Mouse (Mus musculus) liver (tissue): Measurements from ENCODE around the gene Henmt1.

Experiments used
- DNase-seq: peaks from one replicate; pipeline ENCODE4 v3.0.0-alpha.2; 2020; ENCODE audit warnings: mixed read lengths

Henmt1 gene

DNA sequence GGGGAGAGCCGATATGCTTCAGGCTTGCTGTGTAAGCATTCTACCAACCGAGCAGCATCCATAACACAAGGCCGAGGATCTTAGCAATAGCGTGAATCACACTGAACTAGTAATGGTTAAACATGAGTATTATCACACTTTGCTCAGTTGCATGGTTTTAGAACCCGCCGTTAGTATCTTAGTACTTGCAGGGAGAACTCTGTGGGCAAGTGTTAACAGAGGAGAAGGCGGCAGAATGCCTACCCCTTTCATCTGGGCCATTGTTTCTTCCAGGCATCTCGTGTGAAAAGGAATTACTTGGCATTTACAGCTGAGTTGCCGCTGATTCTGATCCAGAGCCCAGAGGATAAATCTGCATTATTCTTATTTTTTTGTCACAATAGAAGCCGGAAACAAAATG is 1.3 kb downstream of the Henmt1 start:
- DNase-seq, result no peak

DNA sequence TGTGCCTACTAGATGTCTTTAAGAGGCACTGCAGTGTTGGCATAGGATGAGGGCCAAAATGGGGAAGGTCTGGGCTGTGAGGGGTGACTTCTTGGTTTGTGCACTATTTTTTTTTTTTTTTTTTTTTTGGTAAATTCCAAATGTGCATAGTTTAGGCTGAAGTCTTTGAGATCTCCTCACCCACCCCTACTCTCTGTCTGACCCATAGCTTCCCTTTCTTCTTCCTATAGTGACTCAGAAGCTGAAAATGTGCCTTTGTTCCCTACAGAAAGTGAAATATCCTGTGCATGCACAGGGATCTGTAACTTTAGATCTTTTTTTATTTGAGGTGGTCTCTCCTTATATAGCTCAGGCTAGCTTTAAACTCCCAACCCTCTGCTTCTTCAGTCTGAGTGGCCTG is 18.3 kb downstream of the Henmt1 start:
- DNase-seq, result no peak

DNA sequence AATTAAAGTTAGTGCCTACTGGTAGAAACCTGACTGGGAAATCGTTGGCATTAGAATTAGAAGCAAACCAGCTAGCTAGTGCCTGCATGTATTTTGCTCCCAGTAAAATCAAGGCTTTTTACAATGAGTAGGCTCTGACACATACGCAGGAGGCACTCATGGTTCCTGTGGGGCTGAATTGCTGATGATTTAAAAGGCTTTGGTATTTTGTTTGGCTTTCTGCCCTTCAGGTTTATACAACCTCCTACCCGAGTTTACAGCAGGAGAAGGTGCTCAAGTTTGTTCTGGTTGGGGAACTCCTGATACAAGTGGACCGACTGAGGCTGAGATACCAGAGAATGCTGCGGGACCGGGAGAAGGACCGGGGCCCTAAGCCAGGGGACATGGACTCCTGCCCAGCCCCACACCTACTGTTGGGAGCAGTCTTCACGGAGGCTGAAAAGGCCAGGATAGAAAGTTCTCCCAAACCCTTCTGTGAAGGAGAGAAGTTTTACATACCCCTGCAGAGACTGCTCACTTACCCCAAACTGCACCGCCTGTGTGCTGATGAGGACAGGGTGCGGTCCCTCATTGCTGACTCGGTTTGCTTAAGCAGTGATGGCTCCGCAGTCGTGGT is 20.1 kb downstream of the Henmt1 start:
- no peak for DNase-seq

GRCm38 (mm10) chr3:108961226-108961625 is 21.6 kb downstream of the Henmt1 start:
- DNase-seq, result no peak

DNA sequence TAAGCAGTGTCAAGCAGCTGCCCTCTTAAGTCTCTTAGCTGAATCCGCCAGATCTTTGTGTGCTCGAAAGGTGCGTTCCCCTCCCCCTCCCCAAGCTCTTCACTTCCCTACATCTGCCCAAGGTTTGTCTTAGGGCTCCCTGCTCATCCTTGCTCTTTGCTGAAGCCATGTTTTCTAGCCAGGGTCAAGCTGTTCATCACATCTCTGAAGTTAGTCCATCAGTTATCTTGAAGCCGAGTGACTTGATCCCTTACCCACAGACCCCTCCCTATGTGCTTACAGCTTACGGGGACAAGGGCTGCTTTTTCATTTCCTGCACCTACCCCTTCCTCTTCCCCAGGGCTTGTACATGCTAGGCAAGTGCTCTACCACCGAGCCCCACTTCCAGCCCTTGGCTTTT is 22.0 kb downstream of the Henmt1 start:
- DNase-seq, result no peak

- DNase-seq, result no peak
Observed at GRCm38 (mm10) chr3:108963278-108963677, 23.6 kb downstream of the Henmt1 start.

DNA sequence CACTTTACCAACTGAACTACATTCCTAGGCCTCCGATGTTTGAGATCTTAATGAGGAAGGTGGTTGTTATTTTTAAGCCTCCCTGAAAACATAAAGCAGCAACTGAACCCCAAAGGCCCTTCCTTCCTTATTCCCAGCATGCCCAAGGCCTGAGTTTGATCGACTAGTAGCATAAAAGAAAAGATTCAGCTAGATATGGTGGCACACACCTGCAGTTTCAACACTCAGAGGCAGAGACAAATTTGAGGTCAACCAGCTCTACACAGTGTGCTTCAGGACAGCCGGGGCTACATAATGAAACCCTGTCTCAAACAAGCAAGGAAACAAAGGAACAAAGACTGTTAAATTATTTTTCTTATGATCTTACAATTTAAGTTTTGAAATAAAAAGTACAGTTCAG is 24.1 kb downstream of the Henmt1 start:
- DNase-seq, result no peak

DNA sequence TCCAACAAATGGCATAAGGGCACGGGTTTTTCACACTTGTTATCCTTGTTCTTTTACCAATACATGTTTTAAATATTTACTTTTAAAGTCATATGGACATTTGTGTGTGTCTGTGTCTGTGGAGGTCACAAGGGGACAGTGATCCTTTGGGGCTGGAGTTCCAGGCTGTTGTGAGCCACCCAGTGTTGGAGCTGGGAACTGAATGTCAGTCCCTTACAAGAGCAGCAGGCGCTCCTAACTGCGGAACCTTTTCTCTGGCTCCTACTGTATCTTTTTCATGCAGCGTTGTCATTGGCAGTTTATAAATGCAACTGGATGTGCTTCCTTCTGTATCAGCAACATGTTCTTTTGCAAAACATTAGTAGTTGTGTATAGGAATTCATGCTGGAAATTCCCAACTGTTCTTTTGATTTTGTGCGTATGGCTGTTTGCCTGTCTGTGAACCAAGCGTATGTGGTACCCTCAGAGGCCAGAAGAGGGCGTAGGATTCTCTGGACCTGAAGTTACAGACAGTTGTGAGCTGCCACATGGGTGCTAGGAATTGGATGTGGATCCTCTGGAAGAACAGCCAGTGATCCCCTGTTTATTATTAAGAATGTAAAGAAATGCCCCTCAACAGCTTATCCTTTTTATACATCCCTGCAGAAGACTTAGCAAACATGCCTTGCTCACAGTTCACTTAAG is 24.8 kb downstream of the Henmt1 start:
- DNase-seq, result no peak

GRCm38 (mm10) chr3:108966051-108966450 is 26.4 kb downstream of the Henmt1 start:
- no peak for DNase-seq

DNA sequence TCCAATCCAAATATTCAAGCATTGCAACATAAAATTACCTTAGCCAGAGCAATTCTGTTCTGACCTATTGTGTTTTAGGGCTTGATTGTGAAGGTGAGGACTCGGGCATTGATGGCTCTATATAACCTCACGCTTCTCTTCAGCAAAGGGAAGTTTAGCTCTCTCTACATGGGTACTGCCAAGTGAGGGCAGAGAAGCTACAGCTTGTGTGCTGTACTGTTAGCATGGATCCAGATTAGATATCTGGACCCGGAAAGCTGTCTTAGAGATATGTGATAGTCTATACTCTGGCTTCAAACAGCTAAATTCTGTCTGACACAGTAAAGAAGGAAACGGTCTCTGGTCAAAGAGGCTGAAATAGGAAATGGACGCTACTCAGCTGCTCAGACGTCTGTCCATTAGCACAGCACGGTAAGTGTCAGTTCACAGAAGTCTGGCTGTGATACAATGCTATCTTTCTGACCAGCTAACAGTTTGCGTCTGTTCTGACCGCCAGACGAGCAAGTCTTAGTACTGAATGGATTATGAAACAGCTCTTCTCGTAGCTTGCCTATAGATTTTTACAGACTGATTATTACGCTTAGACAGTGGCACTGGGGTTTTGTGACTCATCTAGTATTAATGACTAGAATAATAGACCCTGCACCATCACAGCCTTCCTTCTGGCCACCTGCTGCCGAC is 34.4 kb downstream of the Henmt1 start:
- DNase-seq, result no peak

- no peak for DNase-seq
Observed at GRCm38 (mm10) chr3:108974920-108975485, 35.3 kb downstream of the Henmt1 start.

GRCm38 (mm10) chr3:108977340-108978030 is 37.8 kb downstream of the Henmt1 start:
- DNase-seq, result peak; percentile 30

DNA sequence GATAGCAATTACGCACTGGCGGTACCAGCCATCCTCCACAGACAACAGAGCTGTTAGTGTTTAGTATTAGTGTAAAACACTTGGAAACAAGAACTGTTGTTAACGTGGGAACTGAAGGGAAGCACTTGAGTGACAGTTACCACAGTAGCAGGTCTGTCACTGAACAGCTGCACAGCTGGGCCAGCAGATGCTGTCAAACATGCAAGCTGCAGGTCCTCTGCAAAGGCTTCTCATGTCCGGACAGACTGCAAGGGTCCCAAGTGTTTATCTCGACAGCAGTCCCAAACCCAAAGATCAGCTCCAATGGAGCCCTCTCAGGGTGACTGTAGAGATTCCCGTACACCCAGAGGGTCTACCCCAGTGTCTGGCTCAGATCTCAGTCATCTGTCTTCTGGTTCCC is 42.3 kb downstream of the Henmt1 start:
- DNase-seq, result no peak

- DNase-seq, result peak; percentile 54
Observed at GRCm38 (mm10) chr3:108983989-108984388, 44.3 kb downstream of the Henmt1 start.

- DNase-seq, result no peak
Observed at GRCm38 (mm10) chr3:108986534-108986933, 46.9 kb downstream of the Henmt1 start.

GRCm38 (mm10) chr3:108987009-108987659 is 47.5 kb downstream of the Henmt1 start:
- DNase-seq, result no peak

GRCm38 (mm10) chr3:108989971-108990548 is 50.4 kb downstream of the Henmt1 start:
- DNase-seq, result no peak

GRCm38 (mm10) chr3:108994477-108994876 is 54.8 kb downstream of the Henmt1 start:
- no peak for DNase-seq

GRCm38 (mm10) chr3:108995379-108995778 is 55.7 kb downstream of the Henmt1 start:
- DNase-seq, result no peak

- DNase-seq, result peak; percentile 20
Observed at GRCm38 (mm10) chr3:108997284-108997683, 57.6 kb downstream of the Henmt1 start.

DNA sequence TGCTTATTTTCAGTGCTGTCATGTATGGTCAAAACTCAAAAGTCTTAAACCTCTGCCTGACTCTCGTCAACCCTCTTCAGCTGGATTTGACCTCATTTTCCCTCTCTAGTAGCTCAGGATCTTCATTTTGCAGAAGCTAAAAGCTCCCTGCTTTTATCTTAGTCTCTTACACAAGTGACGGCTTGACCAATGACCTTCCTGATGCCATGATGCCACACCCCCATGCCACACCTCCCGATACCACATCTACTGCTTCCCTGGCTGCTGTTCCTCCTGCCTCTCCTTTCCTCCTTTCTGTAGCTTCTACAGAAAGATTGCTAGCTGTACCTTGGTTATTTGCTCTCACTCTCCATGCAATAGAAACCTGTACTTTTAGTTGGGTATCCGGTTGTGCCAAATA is 58.1 kb downstream of the Henmt1 start:
- DNase-seq, result peak; percentile 57

DNA sequence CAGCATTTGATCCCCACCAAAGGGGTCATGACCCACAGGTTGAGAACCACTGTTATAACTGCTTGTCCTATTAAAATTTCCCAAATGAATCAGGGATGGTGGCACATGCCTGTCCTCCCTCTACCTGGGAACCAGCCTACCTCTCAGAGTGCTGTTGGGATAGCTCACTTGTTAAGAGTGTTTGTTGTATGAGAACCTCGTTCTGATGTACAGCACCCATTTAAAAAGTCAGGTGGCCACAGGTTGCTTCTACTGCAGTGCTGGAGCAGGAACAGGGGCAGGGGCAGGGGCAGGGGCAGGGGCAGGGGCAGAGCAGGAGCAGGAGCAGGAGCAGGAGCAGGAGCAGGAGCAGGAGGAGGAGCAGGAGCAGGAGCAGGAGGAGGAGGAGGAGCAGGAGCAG is 59.5 kb downstream of the Henmt1 start:
- no peak for DNase-seq
